Mouse (Mus musculus): ENCODE measurements around the gene Rad9a. TPM values are rescaled to one million over a fixed set of nuclear protein-coding genes. Genes with fewer than 3 reads are reported as not detected.
A peak's percentile ranks its signal among the peaks of the same experiment; 100 is the strongest.
"Not testable (repeated sequence)": the region's sequence is repeated elsewhere in the genome, so short reads cannot be mapped to it uniquely, and the experiment has no call there.

Gene Rad9a
- polyA plus RNA-seq (2016; fragmentation: Nextera tagmentation; extraction: Ambion mirVana), result 58.9 and 60.3 TPM in 2 replicates

- Histone ChIP-seq H3K27ac (replicated peaks) (peak within 1 kb of the TSS; percentile 87), H3K4me1 (peaks cover 34% of the 10 kb centered on the region), H3K27me3 (ENCODE audit: low read depth, poor library complexity, severe bottlenecking) (peaks cover 35% of the 10 kb centered on the region), H3K36me3 (peaks cover 42% of the 10 kb centered on the region), H3K9me3 (replicated peaks) (no peaks in the 10 kb centered on the region), H3K4me3 (peak within 1 kb of the TSS; percentile 65)
- peak; percentile 96 for DNase-seq (ENCODE audit: low spot score)
- under 1% methylated on average over 34 of the region's 34 CpGs for WGBS
These were observed at the start of gene Rad9a for GRCm38 (mm10) chr19:4201291-4201909. Gene Rad9a, minus strand, starts transcription at chr19:4201662.

GRCm38 (mm10) chr19:4248683-4249082, 47.2 kb upstream of the Rad9a start:
- DNase-seq (ENCODE audit: low spot score); H3K27me3 ChIP-seq (ENCODE audit: low read depth, poor library complexity, severe bottlenecking); H3K36me3 ChIP-seq; H3K9me3 ChIP-seq (replicated peaks); H3K4me3 ChIP-seq; H3K4me1 ChIP-seq; H3K27ac ChIP-seq (replicated peaks): not testable (repeated sequence)
- WGBS, result 86% methylated on average over 1 of the region's 1 CpGs

DNA sequence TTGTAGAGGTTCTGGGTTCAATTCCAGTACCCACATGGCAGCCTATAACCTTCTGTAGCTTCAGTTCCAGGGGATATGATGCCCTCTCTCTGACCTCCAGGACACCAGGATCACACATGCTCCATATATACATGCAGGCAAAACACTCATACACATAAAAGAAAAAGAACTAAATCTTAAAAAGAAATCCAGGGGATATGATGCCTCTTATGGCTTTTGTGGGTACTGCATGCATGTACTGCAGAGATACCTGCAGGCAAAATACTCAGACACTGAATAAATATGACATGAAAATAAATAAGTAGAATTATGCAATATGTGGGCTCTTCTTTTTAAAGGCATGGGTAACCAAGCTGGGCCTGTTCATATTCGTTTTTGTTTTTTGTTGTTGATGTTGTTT, 45.5 kb upstream of the Rad9a start:
- H3K4me1 ChIP-seq, result no peaks in the 10 kb centered on the region
- DNase-seq (ENCODE audit: low spot score), result no peak
- no peak overlapping the region for H3K27ac ChIP-seq (replicated peaks)
- H3K9me3 ChIP-seq (replicated peaks), result no peaks in the 10 kb centered on the region
- no peaks in the 10 kb centered on the region for H3K27me3 ChIP-seq (ENCODE audit: low read depth, poor library complexity, severe bottlenecking)
- H3K36me3 ChIP-seq, result no peaks in the 10 kb centered on the region
- H3K4me3 ChIP-seq, result no peak overlapping the region
- 58% methylated on average over 1 of the region's 1 CpGs for WGBS

DNA sequence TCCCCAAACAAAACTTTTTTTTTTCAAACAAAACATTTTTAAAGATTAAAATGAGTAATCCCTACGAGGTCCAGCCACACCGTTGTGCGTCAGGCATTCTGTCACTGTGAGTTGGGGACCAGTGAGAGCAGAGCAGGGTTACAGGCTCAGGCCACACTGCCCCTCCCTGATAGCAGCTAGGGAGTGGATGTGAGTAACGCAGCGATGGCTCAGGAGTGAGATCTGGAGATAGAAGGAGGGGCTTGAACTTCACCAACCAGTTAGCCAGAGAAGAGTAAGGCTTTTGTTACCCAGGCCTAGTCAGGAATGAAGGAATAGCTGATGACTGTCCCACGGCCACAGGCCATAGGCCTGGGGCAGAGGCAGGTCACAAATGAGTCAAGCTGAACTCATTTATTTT, 43.3 kb upstream of the Rad9a start:
- no peak overlapping the region for H3K27ac ChIP-seq (replicated peaks)
- no peaks in the 10 kb centered on the region for H3K27me3 ChIP-seq (ENCODE audit: low read depth, poor library complexity, severe bottlenecking)
- no peaks in the 10 kb centered on the region for H3K36me3 ChIP-seq
- H3K4me1 ChIP-seq, result no peaks in the 10 kb centered on the region
- no peak overlapping the region for H3K4me3 ChIP-seq
- H3K9me3 ChIP-seq (replicated peaks), result no peaks in the 10 kb centered on the region
- 87% methylated on average over 6 of the region's 6 CpGs for WGBS
- no peak for DNase-seq (ENCODE audit: low spot score)

DNA sequence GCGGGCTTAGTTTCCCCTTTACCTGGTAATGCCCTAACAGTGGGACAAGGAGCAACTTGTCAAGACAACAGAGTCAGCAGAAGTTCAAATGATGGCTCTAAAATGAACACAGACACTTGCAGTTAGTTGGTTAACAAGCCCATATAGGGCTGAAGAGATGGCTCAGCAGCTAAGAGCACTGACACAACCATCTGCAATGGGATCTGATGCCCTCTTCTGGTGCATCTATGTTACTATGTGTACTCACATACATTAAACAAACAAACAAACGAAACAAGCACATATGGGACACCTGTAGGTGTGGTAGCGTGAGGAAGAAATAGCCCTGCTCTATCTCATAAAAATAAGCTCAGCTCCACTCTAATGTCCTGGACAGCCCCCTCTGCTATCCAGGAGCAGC, 41.0 kb upstream of the Rad9a start:
- H3K27ac ChIP-seq (replicated peaks), result no peak overlapping the region
- H3K4me1 ChIP-seq, result no peaks in the 10 kb centered on the region
- DNase-seq (ENCODE audit: low spot score), result no peak
- no peak overlapping the region for H3K4me3 ChIP-seq
- no peaks in the 10 kb centered on the region for H3K9me3 ChIP-seq (replicated peaks)
- H3K27me3 ChIP-seq (ENCODE audit: low read depth, poor library complexity, severe bottlenecking), result no peaks in the 10 kb centered on the region
- WGBS, result 71% methylated on average over 3 of the region's 3 CpGs
- H3K36me3 ChIP-seq, result no peaks in the 10 kb centered on the region

- Histone ChIP-seq H3K4me1 (no peaks in the 10 kb centered on the region; the same call in 1 of the 2 replicates), H3K27ac (replicated peaks) (no peak overlapping the region), H3K9me3 (replicated peaks) (no peaks in the 10 kb centered on the region), H3K36me3 (no peaks in the 10 kb centered on the region), H3K4me3 (no peak overlapping the region), H3K27me3 (ENCODE audit: low read depth, poor library complexity, severe bottlenecking) (no peaks in the 10 kb centered on the region)
- DNase-seq (ENCODE audit: low spot score), result no peak
- 64% methylated on average over 8 of the region's 8 CpGs for WGBS
These were observed 38.8 kb upstream of the Rad9a start for GRCm38 (mm10) chr19:4240247-4240668.

DNA sequence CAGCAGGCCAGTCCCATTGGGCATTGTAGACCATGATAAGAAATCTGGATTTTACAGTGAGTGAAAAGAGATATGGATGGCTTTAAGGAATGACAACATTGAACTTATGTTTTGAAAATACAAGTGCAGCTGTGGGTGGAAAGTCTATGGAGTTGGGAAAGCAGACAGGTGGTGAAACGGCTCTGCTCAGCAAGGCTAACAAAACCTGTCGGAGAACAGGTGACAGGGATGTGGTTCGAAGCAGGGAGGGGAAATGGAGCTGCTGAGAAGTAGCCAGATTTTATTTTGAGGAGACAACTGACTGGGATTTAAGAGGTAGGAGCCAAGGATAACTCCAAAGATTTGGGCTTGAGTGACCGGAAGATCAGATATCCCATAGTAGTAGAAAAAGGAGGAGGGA, 33.1 kb upstream of the Rad9a start:
- Histone ChIP-seq H3K27ac (replicated peaks) (no peak overlapping the region), H3K4me3 (no peak overlapping the region), H3K36me3 (no peaks in the 10 kb centered on the region), H3K9me3 (replicated peaks) (no peaks in the 10 kb centered on the region), H3K4me1 (peaks cover 16% of the 10 kb centered on the region), H3K27me3 (ENCODE audit: low read depth, poor library complexity, severe bottlenecking) (peaks cover 11% of the 10 kb centered on the region)
- WGBS, result 82% methylated on average over 4 of the region's 4 CpGs
- DNase-seq (ENCODE audit: low spot score), result no peak

- H3K4me3 ChIP-seq, result peak overlapping the region; percentile 78; the same call in 1 of the 2 replicates
- H3K36me3 ChIP-seq, result no peaks in the 10 kb centered on the region
- H3K9me3 ChIP-seq (replicated peaks), result no peaks in the 10 kb centered on the region
- H3K27me3 ChIP-seq (ENCODE audit: low read depth, poor library complexity, severe bottlenecking), result peaks cover 23% of the 10 kb centered on the region
- DNase-seq (ENCODE audit: low spot score), result no peak
- WGBS, result 78% methylated on average over 7 of the region's 7 CpGs
- H3K4me1 ChIP-seq, result peaks cover 19% of the 10 kb centered on the region
- no peak overlapping the region for H3K27ac ChIP-seq (replicated peaks)
These were observed 31.2 kb upstream of the Rad9a start for GRCm38 (mm10) chr19:4232651-4233050.

DNA sequence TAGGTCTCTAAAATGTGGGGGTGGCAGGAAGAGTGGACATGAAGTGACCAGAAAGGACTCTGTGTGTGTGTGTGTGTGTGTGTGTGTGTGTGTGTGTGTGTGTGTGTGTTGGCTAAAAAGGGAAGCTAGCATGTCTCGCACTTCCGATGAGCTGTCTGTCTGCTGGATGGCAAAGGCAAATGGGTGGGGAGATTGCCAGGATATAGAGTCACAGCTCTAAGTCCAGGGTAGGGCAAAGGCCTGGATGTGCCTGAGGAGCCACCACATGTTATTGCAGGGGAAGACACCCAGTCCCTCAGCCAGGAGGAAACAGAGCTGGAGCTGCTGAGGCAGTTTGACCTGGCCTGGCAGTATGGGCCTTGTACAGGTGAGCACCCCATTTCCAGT, 30.7 kb upstream of the Rad9a start:
- H3K27me3 ChIP-seq (ENCODE audit: low read depth, poor library complexity, severe bottlenecking), result peaks cover 27% of the 10 kb centered on the region
- H3K4me1 ChIP-seq, result peaks cover 19% of the 10 kb centered on the region
- peak overlapping the region; percentile 86 for H3K27ac ChIP-seq (replicated peaks)
- WGBS, result 82% methylated on average over 2 of the region's 2 CpGs
- no peaks in the 10 kb centered on the region for H3K9me3 ChIP-seq (replicated peaks)
- no peak for DNase-seq (ENCODE audit: low spot score)
- peak overlapping the region; percentile 78 for H3K4me3 ChIP-seq
- H3K36me3 ChIP-seq, result no peaks in the 10 kb centered on the region

GRCm38 (mm10) chr19:4231253-4232185, 30.1 kb upstream of the Rad9a start, which contains the start of gene Pold4:
Gene Pold4, plus strand, starts transcription at chr19:4231899.
- H3K36me3 ChIP-seq, result no peaks in the 10 kb centered on the region
- peaks cover 32% of the 10 kb centered on the region for H3K27me3 ChIP-seq (ENCODE audit: low read depth, poor library complexity, severe bottlenecking)
- H3K9me3 ChIP-seq (replicated peaks), result no peaks in the 10 kb centered on the region
- DNase-seq (ENCODE audit: low spot score), result peak; percentile 92
- 12% methylated on average over 26 of the region's 26 CpGs for WGBS
- peak within 1 kb of the TSS; percentile 86 for H3K27ac ChIP-seq (replicated peaks)
- H3K4me3 ChIP-seq, result peak within 1 kb of the TSS; percentile 78
- H3K4me1 ChIP-seq, result peaks cover 19% of the 10 kb centered on the region

DNA sequence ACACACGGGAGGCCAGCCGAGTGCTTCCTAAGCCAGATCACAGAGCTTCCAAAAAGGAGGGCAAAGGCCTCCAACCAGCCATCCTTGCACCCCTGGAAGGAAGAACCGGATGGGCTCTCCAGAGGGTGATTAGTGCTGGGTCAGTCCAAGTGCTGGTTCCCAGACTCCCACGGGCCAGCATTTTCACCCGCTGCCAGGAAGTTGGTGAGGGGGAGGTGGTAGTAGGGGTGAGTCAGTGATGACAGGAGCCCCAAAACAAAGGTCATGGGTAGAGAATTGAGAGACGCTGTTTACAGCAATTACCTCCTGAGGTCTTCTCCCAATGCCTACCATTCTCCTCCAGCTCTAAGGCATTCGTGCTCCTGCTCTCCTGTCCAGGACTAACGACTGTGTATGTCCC, 29.0 kb upstream of the Rad9a start:
- Histone ChIP-seq H3K36me3 (no peaks in the 10 kb centered on the region), H3K4me3 (no peak overlapping the region), H3K27ac (replicated peaks) (0 out of 2 replicates have a peak overlapping the region, but pooled peaks have one; percentile 33), H3K9me3 (replicated peaks) (no peaks in the 10 kb centered on the region), H3K27me3 (ENCODE audit: low read depth, poor library complexity, severe bottlenecking) (peaks cover 32% of the 10 kb centered on the region), H3K4me1 (peaks cover 19% of the 10 kb centered on the region)
- no peak for DNase-seq (ENCODE audit: low spot score)
- 79% methylated on average over 8 of the region's 8 CpGs for WGBS

- no peak overlapping the region for H3K4me3 ChIP-seq
- 49% methylated on average over 9 of the region's 9 CpGs for WGBS
- no peak for DNase-seq (ENCODE audit: low spot score)
- no peak overlapping the region for H3K27ac ChIP-seq (replicated peaks)
- H3K27me3 ChIP-seq (ENCODE audit: low read depth, poor library complexity, severe bottlenecking), result peaks cover 32% of the 10 kb centered on the region
- no peaks in the 10 kb centered on the region for H3K36me3 ChIP-seq
- peaks cover 19% of the 10 kb centered on the region for H3K4me1 ChIP-seq
- no peaks in the 10 kb centered on the region for H3K9me3 ChIP-seq (replicated peaks)
These were observed 28.1 kb upstream of the Rad9a start for GRCm38 (mm10) chr19:4229451-4230076.
